Mouse (Mus musculus): ENCODE measurements around the gene Vamp2. TPM values are rescaled to one million over a fixed set of nuclear protein-coding genes. Genes with fewer than 3 reads are reported as not detected.
A peak's percentile ranks its signal among the peaks of the same experiment; 100 is the strongest.

The Vamp2 gene
- polyA plus RNA-seq, 1 experiment = 54.9 TPM

DNA sequence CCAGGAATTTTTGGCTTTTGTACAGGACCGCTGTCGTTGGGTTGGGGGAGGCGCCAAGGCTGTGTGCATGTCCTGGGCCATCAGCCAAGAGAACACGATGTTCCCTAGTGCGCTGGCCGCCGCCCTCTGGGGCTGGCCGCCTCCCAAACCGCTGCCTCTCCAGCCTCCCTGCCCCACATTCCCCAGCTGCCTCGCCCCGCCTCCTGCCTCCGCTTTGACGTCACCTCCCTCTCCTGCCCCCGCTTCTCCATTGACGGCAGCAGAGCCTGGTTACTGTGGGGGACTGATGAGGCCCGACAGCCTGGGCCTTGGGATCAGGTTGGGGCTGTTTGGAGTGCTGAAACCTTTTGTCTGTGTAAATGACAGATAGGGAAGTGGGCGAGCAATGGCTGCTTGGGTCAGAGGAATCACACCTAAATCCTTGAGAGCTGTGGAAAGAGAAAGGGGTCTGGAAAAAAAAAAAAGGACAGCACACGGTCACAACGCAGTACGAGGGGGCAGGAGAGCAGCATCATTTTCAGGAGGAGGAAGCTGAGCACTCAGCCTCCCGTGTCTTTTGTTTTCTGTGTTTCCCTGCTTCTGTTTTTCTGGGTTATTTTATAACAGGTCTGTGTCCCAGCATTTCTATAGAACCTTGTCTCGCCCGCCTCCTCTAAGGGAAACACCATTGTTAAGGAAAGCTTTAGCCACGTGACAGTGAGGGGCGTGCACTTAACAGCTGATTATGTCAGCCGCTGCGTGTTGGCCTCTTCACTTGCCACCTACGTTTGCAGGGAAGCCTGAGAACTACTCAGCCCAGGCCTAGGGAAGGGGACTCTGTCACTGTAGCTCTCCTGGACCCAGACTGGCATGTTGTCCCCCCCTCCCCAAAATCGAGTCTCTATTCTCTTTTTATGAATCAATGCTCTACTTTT, 9.0 kb downstream of the Vamp2 start:
- Histone ChIP-seq H3K4me1 (ENCODE audit: control insufficient read depth, insufficient read depth, insufficient read length, low read length) (peaks cover 6% of the 10 kb centered on the region), H3K4me3 (ENCODE audit: insufficient read depth, low read depth, low read length) (peak overlapping the region; percentile 68), H3K27ac (replicated peaks; ENCODE audit: low read depth, low read length) (peak overlapping the region; percentile 100)

DNA sequence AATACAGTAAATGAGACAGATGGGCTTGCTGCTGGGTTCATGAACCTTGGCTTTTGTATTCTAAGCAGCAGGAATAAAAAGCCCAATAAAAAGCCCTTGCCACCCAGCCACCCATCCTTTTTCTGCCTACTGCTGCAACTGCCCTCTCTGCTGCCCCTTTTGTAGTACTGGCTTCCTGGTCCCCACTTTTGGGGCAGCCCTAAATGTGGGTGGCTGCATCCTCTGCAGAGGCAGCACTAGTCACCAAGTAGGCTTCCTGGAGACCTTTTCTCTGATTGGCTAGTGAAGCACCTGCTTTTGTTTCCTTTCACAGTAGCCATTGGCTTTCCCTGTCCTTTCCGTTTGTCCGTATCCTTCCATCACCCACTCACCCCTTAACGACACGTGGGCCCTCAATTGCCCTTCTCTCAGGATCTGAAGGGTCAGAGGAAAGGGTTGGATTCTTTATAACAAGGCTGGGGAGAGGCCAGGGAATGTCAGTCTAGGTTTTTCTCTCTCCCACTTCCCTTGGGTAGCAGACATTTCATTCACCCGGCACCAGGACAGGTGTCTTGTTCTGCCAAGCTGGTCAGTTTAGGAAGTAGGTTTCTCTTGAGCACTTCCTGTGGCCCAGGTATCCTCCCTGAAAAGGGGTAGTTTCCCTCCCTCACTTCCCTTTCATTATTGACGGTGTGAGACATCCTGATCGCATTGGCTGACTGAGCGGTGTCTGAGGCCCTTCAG, 9.9 kb downstream of the Vamp2 start:
- Histone ChIP-seq H3K4me1 (ENCODE audit: control insufficient read depth, insufficient read depth, insufficient read length, low read length) (peaks cover 6% of the 10 kb centered on the region), H3K27ac (replicated peaks; ENCODE audit: low read depth, low read length) (peak overlapping the region; percentile 100), H3K4me3 (ENCODE audit: insufficient read depth, low read depth, low read length) (no peak overlapping the region)

DNA sequence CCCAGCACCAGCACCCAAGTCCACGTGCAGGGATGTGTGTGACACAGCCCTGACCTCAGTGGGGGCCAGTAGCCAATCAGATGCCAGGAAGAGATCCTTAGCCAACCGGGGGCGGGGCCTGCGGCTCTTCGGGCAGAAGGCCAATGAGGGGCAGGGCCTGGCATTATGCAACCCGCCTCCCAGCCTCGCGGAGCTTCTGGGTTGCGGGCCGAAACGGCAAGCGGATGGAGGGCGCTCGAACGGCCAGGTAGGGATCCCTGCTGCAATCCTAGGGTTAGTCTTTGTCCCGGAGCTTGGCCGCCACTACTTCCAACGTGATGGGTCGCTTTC, 10.4 kb downstream of the Vamp2 start:
- peak overlapping the region; percentile 100 for H3K27ac ChIP-seq (replicated peaks; ENCODE audit: low read depth, low read length)
- peak overlapping the region; percentile 65 for H3K4me3 ChIP-seq (ENCODE audit: insufficient read depth, low read depth, low read length)
- H3K4me1 ChIP-seq (ENCODE audit: control insufficient read depth, insufficient read depth, insufficient read length, low read length) = peaks cover 6% of the 10 kb centered on the region

DNA sequence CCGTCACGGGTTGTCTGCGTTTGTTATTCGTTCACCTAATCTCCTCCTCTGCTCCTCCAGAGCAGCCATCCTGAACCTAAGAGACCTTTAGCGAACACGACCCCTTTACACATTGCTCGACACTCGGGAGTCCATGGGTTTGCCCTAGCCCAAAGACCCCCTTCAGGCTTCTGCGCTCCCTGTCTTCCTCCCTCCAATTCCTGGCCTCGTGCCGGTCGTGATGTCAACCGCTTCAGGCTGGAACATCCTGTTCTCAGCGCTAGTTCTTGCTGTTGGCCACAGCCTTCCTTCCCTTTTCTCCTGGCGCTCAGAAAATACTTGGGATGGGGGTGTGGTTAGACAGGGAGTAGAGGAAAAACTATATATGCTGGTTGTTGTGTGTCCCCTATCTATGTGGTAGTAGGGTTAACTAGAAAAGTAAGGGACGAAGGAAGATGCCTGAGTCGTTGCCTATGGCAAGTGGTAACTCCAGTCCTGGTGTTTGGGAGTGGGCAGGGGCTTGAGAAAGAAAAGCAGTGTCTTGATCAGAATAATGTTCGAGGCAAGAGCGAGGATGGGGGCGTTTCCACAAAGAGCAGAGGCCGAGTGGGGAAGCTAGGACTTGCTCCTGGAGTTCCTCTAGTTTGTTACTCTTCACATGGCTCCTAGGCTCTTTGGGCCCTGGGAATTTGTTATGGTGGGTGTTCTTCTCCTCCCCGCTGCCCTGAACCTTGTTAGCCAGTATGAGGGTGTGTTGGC, 11.1 kb downstream of the Vamp2 start:
- peaks cover 6% of the 10 kb centered on the region for H3K4me1 ChIP-seq (ENCODE audit: control insufficient read depth, insufficient read depth, insufficient read length, low read length)
- peak overlapping the region; percentile 100 for H3K27ac ChIP-seq (replicated peaks; ENCODE audit: low read depth, low read length)
- peak overlapping the region; percentile 65 for H3K4me3 ChIP-seq (ENCODE audit: insufficient read depth, low read depth, low read length)

DNA sequence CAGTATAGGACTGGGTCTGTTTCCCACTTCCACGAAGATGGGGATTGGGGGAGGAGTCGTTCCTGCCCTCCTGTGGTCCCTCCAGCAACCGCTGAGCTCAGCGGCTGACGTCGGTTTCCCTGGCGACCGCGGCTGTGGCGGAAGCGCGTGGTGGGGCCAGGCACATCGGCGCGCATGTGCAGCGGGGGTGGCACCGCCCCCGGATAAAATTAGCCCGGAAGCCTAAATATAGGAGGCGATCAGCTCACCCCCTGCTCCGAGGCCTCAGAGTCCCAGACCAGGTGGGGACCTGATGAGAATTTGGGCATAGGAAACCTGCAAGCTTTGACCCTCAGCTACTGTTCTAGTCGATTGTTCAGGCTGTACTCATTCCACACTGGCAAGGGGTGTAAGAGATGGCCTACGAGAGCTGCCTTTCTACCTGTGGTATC, 11.6 kb downstream of the Vamp2 start:
- peak overlapping the region; percentile 100 for H3K27ac ChIP-seq (replicated peaks; ENCODE audit: low read depth, low read length)
- peaks cover 6% of the 10 kb centered on the region for H3K4me1 ChIP-seq (ENCODE audit: control insufficient read depth, insufficient read depth, insufficient read length, low read length)
- H3K4me3 ChIP-seq (ENCODE audit: insufficient read depth, low read depth, low read length) = peak overlapping the region; percentile 65

DNA sequence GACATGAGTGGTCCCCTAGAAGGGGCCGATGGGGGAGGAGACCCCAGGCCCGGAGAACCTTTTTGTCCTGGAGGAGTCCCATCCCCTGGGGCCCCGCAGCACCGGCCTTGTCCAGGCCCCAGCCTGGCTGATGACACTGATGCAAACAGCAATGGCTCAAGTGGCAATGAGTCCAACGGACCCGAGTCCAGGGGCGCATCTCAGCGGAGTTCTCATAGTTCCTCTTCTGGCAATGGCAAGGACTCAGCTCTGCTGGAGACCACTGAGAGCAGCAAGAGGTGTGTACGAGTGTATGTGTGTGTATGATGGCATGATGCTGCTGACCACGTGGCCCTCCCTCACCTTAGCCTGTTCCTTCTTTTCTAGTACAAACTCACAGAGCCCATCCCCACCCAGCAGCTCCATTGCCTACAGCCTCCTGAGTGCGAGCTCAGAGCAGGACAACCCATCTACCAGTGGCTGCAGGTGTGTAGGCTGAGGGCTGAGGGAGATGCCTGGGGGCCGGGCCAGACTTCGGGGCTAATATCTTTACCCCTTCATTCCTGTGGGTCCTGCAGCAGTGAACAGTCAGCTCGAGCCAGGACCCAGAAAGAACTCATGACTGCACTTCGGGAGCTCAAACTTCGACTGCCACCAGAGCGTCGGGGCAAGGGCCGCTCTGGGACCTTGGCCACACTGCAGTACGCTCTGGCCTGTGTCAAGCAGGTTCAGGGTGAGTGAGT, 12.5 kb downstream of the Vamp2 start:
- H3K4me3 ChIP-seq (ENCODE audit: insufficient read depth, low read depth, low read length) = 0 out of 2 replicates have a peak overlapping the region, but pooled peaks have one; percentile 52
- peak overlapping the region; percentile 91; the same call in 1 of the 2 replicates for H3K27ac ChIP-seq (replicated peaks; ENCODE audit: low read depth, low read length)
- peaks cover 6% of the 10 kb centered on the region for H3K4me1 ChIP-seq (ENCODE audit: control insufficient read depth, insufficient read depth, insufficient read length, low read length)

DNA sequence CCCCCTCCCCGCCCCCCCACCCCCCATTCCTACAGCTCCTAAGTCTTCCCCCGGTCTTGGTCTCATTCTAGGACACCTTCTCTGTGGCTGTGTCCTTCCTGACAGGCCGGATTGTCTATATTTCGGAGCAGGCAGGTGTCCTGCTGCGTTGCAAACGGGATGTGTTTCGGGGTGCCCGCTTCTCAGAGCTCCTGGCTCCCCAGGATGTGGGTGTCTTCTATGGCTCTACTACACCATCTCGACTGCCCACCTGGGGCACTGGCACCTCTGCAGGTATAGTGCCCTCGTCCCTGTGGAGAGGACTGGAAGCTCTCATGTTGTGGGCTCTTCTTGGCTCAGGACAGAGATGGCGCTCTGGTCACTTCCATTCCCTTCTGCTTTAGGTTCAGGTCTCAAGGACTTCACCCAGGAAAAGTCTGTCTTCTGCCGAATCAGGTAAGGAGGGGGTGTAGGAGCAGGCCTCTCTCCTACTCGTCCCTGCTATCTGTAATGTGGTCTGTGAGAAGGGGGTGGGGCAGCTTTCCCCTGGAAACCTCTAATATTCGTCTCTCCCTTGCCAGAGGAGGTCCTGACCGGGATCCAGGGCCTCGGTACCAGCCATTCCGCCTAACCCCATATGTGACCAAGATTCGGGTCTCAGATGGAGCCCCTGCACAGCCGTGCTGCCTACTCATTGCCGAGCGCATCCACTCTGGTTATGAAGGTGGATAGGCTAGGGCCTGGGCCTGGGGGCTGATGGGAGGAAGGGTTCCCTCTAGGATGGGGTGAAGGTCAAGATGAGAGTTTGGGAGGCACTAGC, 13.5 kb downstream of the Vamp2 start:
- Histone ChIP-seq H3K4me3 (ENCODE audit: insufficient read depth, low read depth, low read length) (no peak overlapping the region), H3K4me1 (ENCODE audit: control insufficient read depth, insufficient read depth, insufficient read length, low read length) (peaks cover 6% of the 10 kb centered on the region), H3K27ac (replicated peaks; ENCODE audit: low read depth, low read length) (no peak overlapping the region)

DNA sequence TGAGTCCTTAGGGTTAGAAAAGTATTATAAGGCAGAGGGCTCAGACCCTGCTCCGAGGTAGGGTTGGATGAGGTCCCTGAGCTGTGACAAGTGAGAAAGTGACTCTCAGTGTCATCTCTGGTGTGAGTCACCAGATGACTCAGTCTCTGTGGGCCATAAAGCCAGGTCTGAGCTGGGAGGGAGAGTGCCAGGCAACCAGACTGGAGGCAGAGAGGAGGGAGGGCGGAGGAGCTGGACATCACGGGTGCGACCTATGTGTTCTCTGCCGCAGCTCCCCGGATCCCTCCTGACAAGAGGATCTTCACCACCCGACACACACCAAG, 14.1 kb downstream of the Vamp2 start:
- no peak overlapping the region for H3K27ac ChIP-seq (replicated peaks; ENCODE audit: low read depth, low read length)
- peaks cover 6% of the 10 kb centered on the region for H3K4me1 ChIP-seq (ENCODE audit: control insufficient read depth, insufficient read depth, insufficient read length, low read length)
- H3K4me3 ChIP-seq (ENCODE audit: insufficient read depth, low read depth, low read length) = no peak overlapping the region

DNA sequence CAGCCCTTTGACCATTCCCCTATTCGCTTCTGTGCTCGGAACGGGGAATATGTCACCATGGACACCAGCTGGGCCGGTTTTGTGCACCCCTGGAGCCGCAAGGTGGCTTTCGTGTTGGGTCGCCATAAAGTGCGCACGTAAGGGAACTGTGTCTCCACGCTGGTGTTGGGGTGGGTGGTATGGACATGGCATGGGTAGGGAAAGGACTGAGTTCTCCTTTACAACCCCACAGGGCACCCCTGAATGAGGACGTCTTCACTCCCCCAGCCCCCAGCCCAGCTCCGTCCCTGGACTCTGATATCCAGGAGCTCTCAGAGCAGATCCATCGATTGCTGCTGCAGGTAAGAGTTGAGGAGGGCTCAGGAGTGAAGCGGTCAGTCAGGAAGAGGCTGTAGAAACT, 14.8 kb downstream of the Vamp2 start:
- Histone ChIP-seq H3K4me1 (ENCODE audit: control insufficient read depth, insufficient read depth, insufficient read length, low read length) (peaks cover 4% of the 10 kb centered on the region), H3K4me3 (ENCODE audit: insufficient read depth, low read depth, low read length) (no peak overlapping the region), H3K27ac (replicated peaks; ENCODE audit: low read depth, low read length) (no peak overlapping the region)

DNA sequence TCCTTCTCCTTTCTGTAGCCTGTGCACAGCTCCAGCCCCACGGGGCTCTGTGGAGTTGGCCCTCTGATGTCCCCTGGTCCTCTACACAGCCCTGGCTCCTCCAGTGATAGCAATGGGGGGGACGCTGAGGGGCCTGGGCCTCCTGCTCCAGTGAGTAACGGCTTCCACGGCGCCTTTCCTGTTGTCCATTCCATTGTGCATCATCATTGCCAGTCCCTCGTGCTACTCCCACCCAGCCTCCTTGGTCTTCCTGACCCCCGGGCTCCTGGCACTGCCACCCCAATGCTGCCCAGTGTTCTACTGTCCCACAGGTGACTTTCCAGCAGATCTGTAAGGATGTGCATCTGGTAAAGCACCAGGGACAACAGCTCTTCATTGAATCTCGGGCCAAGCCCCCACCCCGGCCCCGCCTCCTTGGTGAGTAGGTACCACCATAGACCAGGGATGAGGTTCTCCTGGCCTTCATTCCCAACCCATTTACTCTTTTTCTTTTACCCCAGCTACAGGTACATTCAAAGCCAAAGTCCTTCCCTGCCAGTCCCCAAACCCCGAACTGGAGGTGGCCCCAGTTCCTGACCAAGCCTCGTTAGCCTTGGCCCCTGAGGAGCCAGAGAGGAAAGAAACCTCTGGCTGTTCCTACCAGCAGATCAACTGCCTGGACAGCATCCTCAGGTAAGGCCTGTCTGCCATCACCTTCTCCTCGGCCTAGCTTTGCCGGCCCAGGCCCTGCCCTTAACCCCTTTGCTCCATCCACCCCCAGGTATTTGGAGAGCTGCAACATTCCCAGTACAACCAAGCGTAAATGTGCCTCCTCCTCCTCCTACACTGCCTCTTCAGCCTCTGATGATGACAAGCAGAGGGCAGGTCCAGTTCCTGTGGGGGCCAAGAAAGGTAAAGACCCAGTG, 15.5 kb downstream of the Vamp2 start:
- Histone ChIP-seq H3K4me3 (ENCODE audit: insufficient read depth, low read depth, low read length) (no peak overlapping the region), H3K4me1 (ENCODE audit: control insufficient read depth, insufficient read depth, insufficient read length, low read length) (no peaks in the 10 kb centered on the region), H3K27ac (replicated peaks; ENCODE audit: low read depth, low read length) (no peak overlapping the region)

DNA sequence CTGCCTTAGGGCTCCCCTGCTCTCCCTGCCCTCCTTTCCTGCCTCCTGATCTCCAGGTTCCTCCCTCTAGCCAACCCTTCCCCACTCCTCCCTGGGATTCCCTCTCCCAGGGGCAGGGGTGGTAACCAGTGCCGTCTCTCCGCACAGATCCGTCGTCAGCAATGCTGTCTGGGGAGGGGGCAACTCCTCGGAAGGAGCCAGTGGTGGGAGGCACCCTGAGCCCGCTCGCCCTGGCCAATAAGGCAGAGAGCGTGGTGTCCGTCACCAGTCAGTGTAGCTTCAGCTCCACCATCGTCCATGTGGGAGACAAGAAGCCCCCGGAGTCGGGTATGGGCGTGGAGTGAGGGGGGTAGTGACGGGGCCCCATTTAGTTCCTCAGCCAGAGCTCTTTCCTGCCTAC, 16.2 kb downstream of the Vamp2 start:
- no peaks in the 10 kb centered on the region for H3K4me1 ChIP-seq (ENCODE audit: control insufficient read depth, insufficient read depth, insufficient read length, low read length)
- H3K27ac ChIP-seq (replicated peaks; ENCODE audit: low read depth, low read length) = no peak overlapping the region
- H3K4me3 ChIP-seq (ENCODE audit: insufficient read depth, low read depth, low read length) = no peak overlapping the region

DNA sequence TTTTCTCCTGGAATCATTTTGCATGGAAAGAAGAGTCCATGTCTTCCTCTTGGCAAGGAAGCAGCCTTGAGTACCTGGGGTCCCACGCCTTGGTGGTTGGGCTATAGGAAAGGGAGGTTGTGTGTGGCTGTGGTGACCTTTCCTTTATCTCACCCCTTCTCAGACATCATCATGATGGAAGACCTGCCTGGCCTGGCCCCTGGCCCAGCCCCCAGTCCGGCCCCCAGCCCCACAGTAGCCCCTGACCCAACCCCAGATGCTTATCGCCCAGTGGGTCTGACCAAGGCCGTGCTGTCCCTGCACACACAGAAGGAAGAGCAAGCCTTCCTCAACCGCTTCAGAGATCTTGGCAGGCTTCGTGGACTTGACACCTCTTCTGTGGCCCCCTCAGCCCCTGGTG, 16.9 kb downstream of the Vamp2 start:
- no peaks in the 10 kb centered on the region for H3K4me1 ChIP-seq (ENCODE audit: control insufficient read depth, insufficient read depth, insufficient read length, low read length)
- H3K27ac ChIP-seq (replicated peaks; ENCODE audit: low read depth, low read length) = no peak overlapping the region
- H3K4me3 ChIP-seq (ENCODE audit: insufficient read depth, low read depth, low read length) = no peak overlapping the region

DNA sequence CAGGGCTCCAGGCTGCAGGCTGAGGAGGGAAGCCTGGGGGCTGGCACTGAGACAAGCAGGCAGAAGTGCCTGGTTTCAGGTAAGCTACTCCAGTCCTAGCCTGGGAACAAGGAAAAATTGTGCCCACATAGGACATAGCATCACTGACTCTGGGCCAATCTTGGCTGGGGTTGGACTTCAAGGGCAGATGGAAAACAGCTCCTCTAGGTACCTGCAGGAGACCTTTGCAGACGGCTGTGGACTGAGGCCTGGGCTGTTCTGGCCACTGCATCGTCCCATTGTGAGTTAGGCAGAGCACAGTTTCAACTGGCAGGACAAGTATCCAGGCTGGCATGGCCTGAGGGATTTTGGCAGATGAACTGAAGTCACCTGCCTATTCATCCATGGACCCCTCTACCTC, 17.5 kb downstream of the Vamp2 start:
- no peak overlapping the region for H3K27ac ChIP-seq (replicated peaks; ENCODE audit: low read depth, low read length)
- no peak overlapping the region for H3K4me3 ChIP-seq (ENCODE audit: insufficient read depth, low read depth, low read length)
- no peaks in the 10 kb centered on the region for H3K4me1 ChIP-seq (ENCODE audit: control insufficient read depth, insufficient read depth, insufficient read length, low read length)

Data from brown adipose tissue, adult 24 weeks (tissue).